Mouse (Mus musculus): Measurements from ENCODE around the gene Golm1.

Gene Golm1

GRCm38 (mm10) chr13:59647484-59647883 lies 28.1 kb downstream of the Golm1 start:
- in situ Hi-C loops (cut with MboI, MseI), result no loop called here

- in situ Hi-C loops (cut with MboI, MseI), result no loop called here
Observed at GRCm38 (mm10) chr13:59646674-59647244, 28.9 kb downstream of the Golm1 start.

GRCm38 (mm10) chr13:59645491-59645890 lies 30.1 kb downstream of the Golm1 start:
- in situ Hi-C loops (cut with MboI, MseI), result no loop called here

- in situ Hi-C loops (cut with MboI, MseI), result no loop called here
Observed at GRCm38 (mm10) chr13:59642818-59643217, 32.8 kb downstream of the Golm1 start.

- in situ Hi-C loops (cut with MboI, MseI), result no loop called here
Observed at GRCm38 (mm10) chr13:59640178-59640440, 35.5 kb downstream of the Golm1 start.

- in situ Hi-C loops (cut with MboI, MseI), result no loop called here
Observed at GRCm38 (mm10) chr13:59639368-59640177, 36.0 kb downstream of the Golm1 start.

- in situ Hi-C loops (cut with MboI, MseI), result no loop called here
Observed at GRCm38 (mm10) chr13:59637800-59638199, 37.8 kb downstream of the Golm1 start.

- in situ Hi-C loops (cut with MboI, MseI), result no loop called here
Observed at GRCm38 (mm10) chr13:59634637-59635036, 41.0 kb downstream of the Golm1 start.

- in situ Hi-C loops (cut with MboI, MseI), result no loop called here
Observed at GRCm38 (mm10) chr13:59626739-59627138, 48.9 kb downstream of the Golm1 start.

GRCm38 (mm10) chr13:59624903-59625302 lies 50.7 kb downstream of the Golm1 start:
- in situ Hi-C loops (cut with MboI, MseI), result no loop called here

GRCm38 (mm10) chr13:59624389-59624788 lies 51.2 kb downstream of the Golm1 start:
- in situ Hi-C loops (cut with MboI, MseI), result no loop called here

GRCm38 (mm10) chr13:59621643-59622489 lies 53.7 kb downstream of the Golm1 start:
- in situ Hi-C loops (cut with MboI, MseI), result no loop called here

GRCm38 (mm10) chr13:59618463-59618862 lies 57.1 kb downstream of the Golm1 start:
- in situ Hi-C loops (cut with MboI, MseI), result no loop called here

GRCm38 (mm10) chr13:59615554-59615953 lies 60.1 kb downstream of the Golm1 start:
- in situ Hi-C loops (cut with MboI, MseI), result no loop called here

- in situ Hi-C loops (cut with MboI, MseI), result no loop called here
Observed at GRCm38 (mm10) chr13:59615152-59615551, 60.5 kb downstream of the Golm1 start.

- in situ Hi-C loops (cut with MboI, MseI), result no loop called here
Observed at GRCm38 (mm10) chr13:59613868-59614267, 61.7 kb downstream of the Golm1 start.

GRCm38 (mm10) chr13:59610437-59610836 lies 65.2 kb downstream of the Golm1 start:
- in situ Hi-C loops (cut with MboI, MseI), result no loop called here

- in situ Hi-C loops (cut with MboI, MseI), result no loop called here
Observed at GRCm38 (mm10) chr13:59609885-59610284, 65.7 kb downstream of the Golm1 start.

- in situ Hi-C loops (cut with MboI, MseI), result no loop called here
Observed at GRCm38 (mm10) chr13:59605221-59605922, 70.2 kb downstream of the Golm1 start.

- in situ Hi-C loops (cut with MboI, MseI), result no loop called here
Observed at GRCm38 (mm10) chr13:59604511-59604910, 71.1 kb downstream of the Golm1 start.

GRCm38 (mm10) chr13:59603096-59603495 lies 72.5 kb downstream of the Golm1 start:
- in situ Hi-C loops (cut with MboI, MseI), result no loop called here

GRCm38 (mm10) chr13:59592630-59593029 lies 83.0 kb downstream of the Golm1 start:
- in situ Hi-C loops (cut with MboI, MseI), result no loop called here

All from regulatory T cell (primary cell).